15 mouse cellular contexts compared by ENCODE assay signal in the genomic region with DNA sequence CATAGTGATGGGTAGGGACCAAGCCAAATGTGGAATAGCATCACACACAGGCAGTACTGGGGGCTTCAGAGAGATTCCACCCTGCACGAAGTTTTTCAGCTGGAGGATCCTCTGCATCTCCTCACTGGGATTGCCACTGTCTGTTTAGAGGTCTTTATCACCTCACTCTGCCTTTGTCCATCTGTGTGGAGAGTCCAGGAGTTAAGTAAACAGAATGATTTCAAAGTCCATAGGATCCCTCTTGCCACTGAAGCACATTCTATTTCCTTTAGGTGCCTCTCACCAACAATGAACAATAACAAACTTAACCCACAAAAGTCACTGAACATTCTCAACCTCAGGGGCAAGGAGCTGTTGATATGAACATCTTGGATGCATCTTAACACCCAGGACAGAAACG.
"Had no signal": no experiment of that assay in that cellular context is flagged by ENCODE, and none has a peak within 500 bp of the region (broad histone marks: within the 10 kb centered on the region; RNA-seq: fewer than 3 reads in every experiment).

No protein-coding gene starts in this region.

- H3K9me3 ChIP-seq: kidney, embryonic 15.5 days had no signal

- H3K27ac ChIP-seq: kidney, embryonic 15.5 days; left cerebral cortex, adult 2 months had no signal

- H3K36me3 ChIP-seq: kidney, embryonic 15.5 days had no signal

- H3K4me3 ChIP-seq: kidney, embryonic 15.5 days; left cerebral cortex, adult 2 months had no signal

- H3K4me2 ChIP-seq: kidney, embryonic 15.5 days; midbrain, embryonic 11.5 days had no signal

- H3K27me3 ChIP-seq: kidney, embryonic 15.5 days had no signal

- DNase-seq: kidney, adult 11 months; kidney, adult 8-10 months; kidney, postnatal 10 days; kidney, postnatal 36 days; layer of hippocampus, postnatal 36 days; lung, adult 2 months; lung, postnatal 14 days; lung, postnatal 4 days; midbrain, embryonic 14.5 days; thymus, adult 18-20 months; thymus, postnatal 36 days had no signal

- H3K9ac ChIP-seq: kidney, embryonic 15.5 days had no signal

- ATAC-seq: inflammation-experienced regulatory T-cells, adult 6 months had no signal
